ENCODE assay signal across 20 mouse cellular contexts in the genomic region with DNA sequence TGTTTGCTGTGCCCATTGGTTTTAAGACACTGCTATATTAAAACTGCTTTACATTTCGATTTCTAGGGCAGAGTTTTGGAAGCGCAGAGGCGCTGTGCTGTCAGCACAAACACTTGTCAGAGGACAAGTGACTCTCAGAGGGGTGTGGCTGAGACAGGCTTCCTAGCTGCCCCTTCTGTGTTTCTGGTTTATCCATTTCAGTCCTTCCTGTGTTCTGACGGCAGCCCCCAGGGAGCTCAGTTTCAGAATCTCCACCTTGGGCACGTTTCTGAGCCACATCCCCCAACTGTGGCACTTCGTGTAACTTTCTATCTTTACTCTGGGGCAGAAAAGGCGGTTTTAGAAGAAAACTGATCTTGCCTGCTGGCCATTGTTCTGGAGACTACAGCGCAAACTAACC. TPM values are rescaled to one million over a fixed set of nuclear protein-coding genes. Genes with fewer than 3 reads are reported as not detected.
A peak's percentile ranks its signal among the peaks of the same experiment; 100 is the strongest.
DNase-seq lines count a peak whose midpoint lies in the region; ATAC-seq lines count a peak whose summit lies in the region.
"Had no signal": no experiment of that assay in that cellular context is flagged by ENCODE, and none has a peak within 500 bp of the region (broad histone marks: within the 10 kb centered on the region; RNA-seq: fewer than 3 reads in every experiment).

No protein-coding gene starts in this region.

- H3K36me3 ChIP-seq in kidney, embryonic 15.5 days: no peaks in the 10 kb centered on the region
- no peaks in the 10 kb centered on the region for H3K36me3 ChIP-seq in heart, embryonic 11.5 days (ENCODE audit: control insufficient read depth, insufficient read depth, low read length)
- no peaks in the 10 kb centered on the region for H3K36me3 ChIP-seq in heart, embryonic 16.5 days (ENCODE audit: control insufficient read depth, insufficient read depth)
- H3K36me3 ChIP-seq: forebrain, embryonic 12.5 days; hindbrain, embryonic 15.5 days; midbrain, embryonic 13.5 days; neural tube, embryonic 12.5 days had no signal

- peak; percentile 45 to 48 for DNase-seq in heart, adult 9 months (ENCODE audit: low spot score in 2 of 2)
- no peak for DNase-seq in heart, adult 8-10 months (ENCODE audit: low spot score)
- DNase-seq in kidney, postnatal 25 days: peak; percentile 31 to 74
- no peak for DNase-seq in ovary, postnatal 10 days (ENCODE audit: low spot score)
- DNase-seq: cerebellum, postnatal 10 days; layer of hippocampus, adult 9-11 months; left cerebral cortex, postnatal 4 days; liver; lung, postnatal 10 days; thymus, postnatal 25 days had no signal

- no peak for ATAC-seq in kidney, embryonic 15.5 days (replicated peaks; ENCODE audit: low FRiP score)
- no peak for ATAC-seq in heart, embryonic 11.5 days (replicated peaks; ENCODE audit: insufficient number of reproducible peaks, low FRiP score, low TSS enrichment)
- ATAC-seq in heart, embryonic 16.5 days (replicated peaks; ENCODE audit: extremely low read depth, insufficient read depth, low FRiP score): no peak
- ATAC-seq: intestine, embryonic 16.5 days; midbrain, embryonic 13.5 days had no signal

- H3K27ac ChIP-seq in kidney, embryonic 15.5 days: no peak overlapping the region
- H3K27ac ChIP-seq in heart, embryonic 11.5 days (ENCODE audit: low read depth, low read length): no peak overlapping the region
- H3K27ac ChIP-seq in heart, embryonic 16.5 days (ENCODE audit: low read length): no peak overlapping the region
- H3K27ac ChIP-seq: forebrain, embryonic 12.5 days; hindbrain, embryonic 15.5 days; left cerebral cortex, adult 2 months; midbrain, embryonic 13.5 days; neural tube, embryonic 12.5 days had no signal

- H3K4me1 ChIP-seq in kidney, embryonic 15.5 days: peaks cover 23% of the 10 kb centered on the region
- peaks cover 3% of the 10 kb centered on the region; the same call in 1 of the 2 replicates for H3K4me1 ChIP-seq in heart, embryonic 11.5 days (ENCODE audit: control insufficient read depth, insufficient read depth, low read length)
- peaks cover 6% of the 10 kb centered on the region for H3K4me1 ChIP-seq in heart, embryonic 16.5 days (ENCODE audit: control insufficient read depth, insufficient read depth, low read length)
- H3K4me1 ChIP-seq: forebrain, embryonic 12.5 days; hindbrain, embryonic 15.5 days; midbrain, embryonic 13.5 days; neural tube, embryonic 12.5 days had no signal

- H3K9me3 ChIP-seq in kidney, embryonic 15.5 days (replicated peaks): no peaks in the 10 kb centered on the region
- H3K9me3 ChIP-seq in heart, embryonic 11.5 days (replicated peaks; ENCODE audit: control insufficient read depth, low read length): no peaks in the 10 kb centered on the region
- H3K9me3 ChIP-seq in heart, embryonic 16.5 days (replicated peaks; ENCODE audit: control insufficient read depth, low read length): no peaks in the 10 kb centered on the region
- H3K9me3 ChIP-seq: forebrain, embryonic 12.5 days; hindbrain, embryonic 15.5 days; midbrain, embryonic 13.5 days; neural tube, embryonic 12.5 days had no signal

- H3K9ac ChIP-seq in kidney, embryonic 15.5 days: no peak overlapping the region
- H3K9ac ChIP-seq in heart, embryonic 11.5 days (ENCODE audit: low read depth, low read length): no peak overlapping the region
- peak overlapping the region; percentile 31 for H3K9ac ChIP-seq in heart, embryonic 16.5 days (ENCODE audit: low read length)
- H3K9ac ChIP-seq: forebrain, embryonic 12.5 days; hindbrain, embryonic 15.5 days; midbrain, embryonic 13.5 days; neural tube, embryonic 12.5 days had no signal

- no peak overlapping the region for H3K4me3 ChIP-seq in kidney, embryonic 15.5 days (replicated peaks)
- no peak overlapping the region for H3K4me3 ChIP-seq in heart, embryonic 11.5 days (ENCODE audit: low read depth, low read length)
- H3K4me3 ChIP-seq in heart, embryonic 16.5 days (ENCODE audit: low read length): peak overlapping the region; percentile 6
- H3K4me3 ChIP-seq: forebrain, embryonic 12.5 days; hindbrain, embryonic 15.5 days; left cerebral cortex, adult 2 months; midbrain, embryonic 13.5 days; neural tube, embryonic 12.5 days had no signal

- no peak overlapping the region for H3K4me2 ChIP-seq in kidney, embryonic 15.5 days
- H3K4me2 ChIP-seq in heart, embryonic 11.5 days: peak overlapping the region; percentile 9
- H3K4me2 ChIP-seq in heart, embryonic 16.5 days (ENCODE audit: low read depth, low read length): peak overlapping the region; percentile 47
- H3K4me2 ChIP-seq: forebrain, embryonic 12.5 days; hindbrain, embryonic 15.5 days; midbrain, embryonic 13.5 days; neural tube, embryonic 12.5 days had no signal

- 56% methylated on average over 8 of the region's 8 CpGs for WGBS in kidney, embryonic 15.5 days
- 28% methylated on average over 8 of the region's 8 CpGs for WGBS in heart, embryonic 11.5 days (ENCODE audit: insufficient replicate concordance)
- 36% methylated on average over 8 of the region's 8 CpGs for WGBS in heart, embryonic 16.5 days

- H3K27me3 ChIP-seq in kidney, embryonic 15.5 days: no peaks in the 10 kb centered on the region
- no peaks in the 10 kb centered on the region for H3K27me3 ChIP-seq in heart, embryonic 11.5 days (ENCODE audit: control insufficient read depth, insufficient read depth, low read length)
- H3K27me3 ChIP-seq in heart, embryonic 16.5 days (ENCODE audit: control insufficient read depth, insufficient read depth, low read length): no peaks in the 10 kb centered on the region
- H3K27me3 ChIP-seq: forebrain, embryonic 12.5 days; hindbrain, embryonic 15.5 days; midbrain, embryonic 13.5 days; neural tube, embryonic 12.5 days had no signal

RNA-seq across cellular contexts. Expression of a gene that starts 12.5 kb away (rescaled TPM):
- 10 to 100 TPM in 2 of 4 experiments, 1 to 10 TPM in 2; 5.7 to 12.2 (median 9.4) TPM for total RNA-seq in heart, adult 8-10 months (2022)
- polyA plus RNA-seq in kidney, embryonic 15.5 days (2015; fragmentation: Nextera tagmentation; extraction: Ambion mirVana): 41.7 and 45.2 TPM in 2 replicates
- polyA plus RNA-seq in heart, embryonic 11.5 days (2014; fragmentation: Nextera tagmentation; extraction: Ambion mirVana): 1.3 and 3.1 TPM in 2 replicates
- polyA plus RNA-seq in heart, embryonic 16.5 days (2015; fragmentation: Nextera tagmentation; extraction: Ambion mirVana): 8.1 and 9.7 TPM in 2 replicates
- total RNA-seq: megakaryocyte, adult 5-6 weeks had no signal

Comparison
In these comparisons a context has a peak if more than half of its experiments do, and no peak if none do; other contexts are left out.
1. DNase-seq: peak in heart, adult 9 months (2 of 2) and kidney, postnatal 25 days (2 of 2); none in heart, adult 8-10 months (single experiment) and ovary, postnatal 10 days (single experiment).